Mouse (Mus musculus) frontal cortex, postnatal 10 days (tissue): ENCODE data around the gene Gucy2d.

Experiments
- DNase-seq, 2 experiments: peaks; one replicate each; pipeline ENCODE4 v3.0.0; 2022; ENCODE audit warnings: low spot score in 2 of 2, mixed read lengths in 1 of 2

Gucy2d gene

GRCm38 (mm10) chr7:98489623-98490084 lies 49.4 kb downstream of the Gucy2d start:
- DNase-seq, result peak; percentile 57 to 69

DNA sequence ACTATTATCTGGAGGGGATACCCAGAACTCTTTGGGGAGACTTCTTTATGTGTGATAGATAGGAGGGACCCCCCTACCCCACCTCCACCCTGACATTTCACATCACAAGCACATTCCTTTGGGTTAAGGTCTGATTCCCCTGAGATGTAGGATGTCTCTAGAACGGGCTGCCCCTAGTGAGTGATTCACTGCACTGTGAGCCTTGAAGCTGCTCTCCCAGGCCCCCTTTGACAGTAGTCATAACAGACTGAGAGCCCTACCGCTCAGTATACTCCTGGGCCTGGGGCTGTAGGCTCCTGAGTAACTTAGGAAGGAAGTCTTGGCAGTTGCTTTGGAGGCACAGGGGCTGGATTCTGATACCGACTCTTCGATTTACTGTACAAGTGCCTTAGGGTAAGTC lies 50.1 kb downstream of the Gucy2d start:
- no peak for DNase-seq

DNA sequence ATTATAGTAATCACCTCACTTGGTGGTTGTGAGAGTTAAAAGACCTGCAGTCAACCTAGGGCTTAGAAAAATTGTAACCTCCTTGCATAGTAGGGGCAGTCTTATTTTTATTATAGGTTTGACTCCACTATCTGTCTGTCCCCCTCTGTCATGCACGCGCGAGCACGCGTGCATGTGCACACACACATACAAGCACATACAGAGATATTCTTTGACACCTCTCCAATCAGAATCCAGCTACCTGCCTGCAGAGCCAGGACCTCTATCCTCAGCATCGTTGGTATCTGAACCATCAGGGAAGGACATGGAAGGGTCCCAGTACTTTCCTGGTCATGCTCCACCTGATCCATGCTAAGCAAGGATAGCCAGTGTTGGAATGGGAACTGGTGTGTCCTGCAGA lies 50.7 kb downstream of the Gucy2d start:
- DNase-seq, result no peak

GRCm38 (mm10) chr7:98491451-98492200 lies 51.4 kb downstream of the Gucy2d start:
- no peak for DNase-seq

DNA sequence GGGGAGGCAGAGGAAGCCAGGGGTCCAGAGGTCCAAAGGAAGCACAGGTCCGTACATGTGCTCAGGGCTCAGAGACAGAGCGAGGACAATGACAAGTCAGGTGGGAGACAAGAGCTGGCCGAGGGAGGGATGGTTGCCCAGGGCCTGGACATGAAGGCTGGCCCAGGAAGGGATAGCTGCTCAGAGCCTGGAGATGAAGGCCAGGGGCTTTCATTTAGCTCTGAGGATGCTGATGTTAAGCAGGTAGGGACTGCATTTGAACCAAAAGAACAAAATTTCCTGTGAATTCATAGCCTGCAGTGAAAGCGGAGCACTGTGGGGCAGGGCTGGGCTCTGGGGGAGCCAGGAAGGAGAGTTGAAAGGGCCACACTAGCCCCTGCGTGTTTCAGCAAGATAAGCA lies 52.1 kb downstream of the Gucy2d start:
- no peak for DNase-seq

GRCm38 (mm10) chr7:98493307-98493706 lies 53.1 kb downstream of the Gucy2d start:
- DNase-seq, result no peak

GRCm38 (mm10) chr7:98493901-98494480 lies 53.8 kb downstream of the Gucy2d start:
- DNase-seq, result no peak

GRCm38 (mm10) chr7:98495591-98495990 lies 55.4 kb downstream of the Gucy2d start:
- no peak for DNase-seq

GRCm38 (mm10) chr7:98497451-98497850 lies 57.2 kb downstream of the Gucy2d start:
- no peak for DNase-seq

GRCm38 (mm10) chr7:98498101-98498500 lies 57.9 kb downstream of the Gucy2d start:
- DNase-seq, result no peak

DNA sequence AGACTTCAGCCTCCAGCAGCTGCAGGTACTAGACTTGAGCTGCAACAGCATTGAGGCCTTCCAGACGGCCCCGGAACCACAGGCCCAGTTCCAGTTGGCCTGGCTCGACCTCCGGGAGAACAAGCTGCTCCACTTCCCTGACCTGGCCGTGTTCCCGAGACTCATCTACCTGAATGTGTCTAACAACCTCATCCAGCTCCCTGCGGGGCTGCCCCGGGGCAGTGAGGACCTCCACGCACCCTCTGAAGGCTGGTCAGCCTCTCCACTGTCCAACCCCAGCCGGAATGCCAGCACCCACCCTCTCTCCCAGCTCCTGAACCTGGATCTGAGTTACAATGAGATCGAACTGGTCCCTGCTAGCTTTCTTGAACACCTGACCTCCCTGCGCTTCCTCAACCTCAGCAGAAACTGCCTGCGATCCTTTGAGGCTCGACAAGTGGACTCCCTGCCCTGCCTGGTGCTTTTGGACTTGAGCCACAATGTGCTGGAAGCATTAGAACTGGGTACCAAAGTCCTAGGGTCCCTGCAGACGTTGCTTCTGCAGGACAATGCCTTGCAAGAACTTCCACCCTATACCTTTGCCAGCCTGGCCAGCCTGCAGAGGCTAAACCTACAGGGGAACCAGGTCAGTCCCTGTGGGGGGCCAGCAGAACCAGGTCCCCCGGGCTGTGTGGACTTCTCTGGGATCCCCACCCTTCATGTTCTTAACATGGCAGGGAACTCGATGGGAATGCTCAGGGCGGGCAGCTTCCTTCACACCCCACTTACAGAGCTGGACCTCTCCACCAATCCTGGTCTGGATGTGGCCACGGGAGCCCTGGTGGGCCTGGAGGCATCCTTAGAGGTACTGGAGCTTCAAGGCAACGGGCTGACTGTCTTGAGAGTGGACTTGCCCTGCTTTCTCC lies 58.7 kb downstream of the Gucy2d start:
- DNase-seq, result no peak

GRCm38 (mm10) chr7:98499561-98500292 lies 59.5 kb downstream of the Gucy2d start:
- no peak for DNase-seq

DNA sequence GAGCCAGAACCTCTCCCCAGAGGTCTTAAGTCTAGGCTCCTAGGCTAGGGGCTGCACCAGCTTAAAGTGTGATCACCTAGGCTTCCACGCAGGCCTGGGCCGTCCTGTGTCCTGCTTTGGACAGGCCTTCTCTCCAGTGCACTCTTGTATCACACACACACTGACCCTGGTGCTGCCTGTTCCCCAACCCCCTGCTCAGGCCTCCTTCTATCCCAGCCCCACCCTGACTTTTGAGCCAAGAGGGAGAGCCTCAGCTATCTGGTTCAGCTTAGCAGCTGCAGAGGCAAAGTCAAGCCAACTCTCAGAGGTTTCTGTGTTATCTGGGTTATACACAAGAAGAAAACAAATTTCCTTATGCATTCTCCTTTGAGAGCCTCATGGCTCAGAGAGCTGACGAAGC lies 60.3 kb downstream of the Gucy2d start:
- no peak for DNase-seq

GRCm38 (mm10) chr7:98501078-98501477 lies 60.9 kb downstream of the Gucy2d start:
- DNase-seq, result no peak

DNA sequence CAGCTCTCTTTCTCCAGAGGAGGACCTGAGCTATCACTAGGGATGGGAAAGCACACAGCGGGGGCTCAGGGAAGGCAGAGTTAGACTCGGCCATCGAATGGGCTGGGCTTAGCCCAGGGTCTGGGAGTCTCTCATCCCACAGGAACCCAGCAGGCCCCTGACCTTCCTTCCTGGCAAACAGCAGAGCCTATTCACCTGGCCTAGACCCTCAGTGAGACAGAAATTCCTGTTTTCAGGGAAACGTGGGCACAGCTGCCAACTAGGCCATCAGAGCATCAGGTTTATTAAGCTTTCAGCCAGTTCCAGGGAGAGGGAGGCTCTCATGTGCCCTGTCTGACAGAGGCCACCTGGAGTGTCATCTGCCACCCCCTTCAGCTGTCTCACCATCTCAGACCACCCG lies 62.7 kb downstream of the Gucy2d start:
- DNase-seq, result no peak

GRCm38 (mm10) chr7:98503951-98504647 lies 63.9 kb downstream of the Gucy2d start:
- peak in 1 of 2 experiments; percentile 48 for DNase-seq

DNA sequence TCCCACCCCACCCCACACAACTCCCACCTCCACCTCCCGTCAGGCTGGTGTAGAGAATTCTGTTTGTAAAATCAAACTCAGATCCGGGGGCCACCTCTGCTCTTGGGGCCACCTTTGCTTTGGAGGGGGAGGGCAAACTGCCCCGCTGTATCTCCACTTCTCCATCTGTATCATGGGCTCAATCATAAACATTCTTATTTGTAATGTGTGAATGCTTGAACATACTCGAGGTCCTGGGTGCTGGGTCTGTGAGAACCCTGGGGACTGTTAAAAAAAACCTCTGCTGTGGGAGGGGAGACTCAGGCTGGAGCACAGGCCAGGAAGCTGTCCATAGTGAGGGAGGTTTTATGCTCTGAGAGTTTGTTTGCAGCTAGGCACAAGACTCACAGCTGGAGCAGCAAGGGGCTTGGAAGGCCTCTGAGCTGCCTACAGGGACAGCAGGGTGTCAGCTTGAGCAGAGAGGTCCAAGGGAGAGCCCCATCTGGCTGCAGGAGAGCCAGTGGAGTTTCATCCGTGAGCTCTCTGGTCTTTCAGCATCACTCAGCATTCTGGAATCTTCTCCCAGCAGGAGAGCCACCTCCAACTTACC lies 64.6 kb downstream of the Gucy2d start:
- no peak for DNase-seq

DNA sequence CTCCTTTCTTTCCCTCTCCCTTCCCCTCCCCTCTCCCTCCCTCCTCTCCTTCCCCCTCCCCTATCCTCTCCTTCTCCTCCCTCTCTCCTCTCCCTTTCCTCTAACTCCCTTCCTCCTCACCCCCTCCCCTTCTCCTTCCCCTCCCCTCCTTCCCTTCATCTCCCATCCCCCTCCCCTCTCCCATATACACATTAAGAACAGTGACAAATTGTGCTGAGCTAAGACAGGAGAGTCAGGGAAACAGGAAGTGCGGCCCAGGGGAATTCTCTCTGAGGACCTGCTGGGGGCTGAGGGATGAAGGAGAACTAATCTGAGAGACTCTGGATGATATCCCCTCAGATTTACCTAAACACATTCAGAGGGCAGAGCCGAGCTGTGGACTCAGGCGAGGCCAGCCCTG lies 65.4 kb downstream of the Gucy2d start:
- no peak for DNase-seq

GRCm38 (mm10) chr7:98510961-98511958 lies 71.0 kb downstream of the Gucy2d start:
- no peak for DNase-seq
